Mouse (Mus musculus): ENCODE data around the gene B9d2. TPM values are rescaled to one million over a fixed set of nuclear protein-coding genes. Genes with fewer than 3 reads are reported as not detected.

The B9d2 gene
- polyA plus RNA-seq, 1 experiment from 2014 or later, result 38.3 TPM

- Histone ChIP-seq H3K9ac (replicated peaks; ENCODE audit: low read depth, low read length) (peak overlapping the region; percentile 30; the same call in 1 of the 2 replicates), H3K4me1 (ENCODE audit: control insufficient read depth, insufficient read depth, low read length) (peaks cover 13% of the 10 kb centered on the region), H3K4me3 (ENCODE audit: low read depth, low read length) (peak overlapping the region; percentile 37), H3K27ac (ENCODE audit: low read depth, low read length) (no peak overlapping the region), H3K27me3 (ENCODE audit: control insufficient read depth, insufficient read depth, low read length) (peaks cover 47% of the 10 kb centered on the region), H3K36me3 (ENCODE audit: control insufficient read depth, insufficient read depth, low read length) (no peaks in the 10 kb centered on the region), H3K4me2 (ENCODE audit: low read depth, low read length) (peak overlapping the region; percentile 52), H3K9me3 (ENCODE audit: control insufficient read depth, low read length) (no peaks in the 10 kb centered on the region)
- 0 out of 2 replicates have a peak, but pooled peaks have one; percentile 21 for ATAC-seq (ENCODE audit: low read depth)
- WGBS, result under 1% methylated on average over 47 of the region's 52 CpGs
Observed at GRCm38 (mm10) chr7:25688810-25689586, 8.4 kb downstream of the B9d2 start.

GRCm38 (mm10) chr7:25689603-25690021 is 9.0 kb downstream of the B9d2 start:
- WGBS, result 8% methylated on average over 12 of the region's 12 CpGs
- H3K27ac ChIP-seq (ENCODE audit: low read depth, low read length), result no peak overlapping the region
- no peaks in the 10 kb centered on the region for H3K36me3 ChIP-seq (ENCODE audit: control insufficient read depth, insufficient read depth, low read length)

GRCm38 (mm10) chr7:25690051-25690450 is 9.5 kb downstream of the B9d2 start:
- ATAC-seq (ENCODE audit: low read depth), result no peak
- H3K4me3 ChIP-seq (ENCODE audit: low read depth, low read length), result no peak overlapping the region
- H3K36me3 ChIP-seq (ENCODE audit: control insufficient read depth, insufficient read depth, low read length), result no peaks in the 10 kb centered on the region
- H3K9ac ChIP-seq (replicated peaks; ENCODE audit: low read depth, low read length), result no peak overlapping the region
- no peak overlapping the region for H3K27ac ChIP-seq (ENCODE audit: low read depth, low read length)
- no peaks in the 10 kb centered on the region for H3K9me3 ChIP-seq (ENCODE audit: control insufficient read depth, low read length)
- 26% methylated on average over 5 of the region's 5 CpGs for WGBS
- H3K4me1 ChIP-seq (ENCODE audit: control insufficient read depth, insufficient read depth, low read length), result peaks cover 13% of the 10 kb centered on the region
- H3K27me3 ChIP-seq (ENCODE audit: control insufficient read depth, insufficient read depth, low read length), result peaks cover 47% of the 10 kb centered on the region
- no peak overlapping the region for H3K4me2 ChIP-seq (ENCODE audit: low read depth, low read length)

More at GRCm38 (mm10) chr7:25689603-25690021, 9.0 kb downstream of the B9d2 start:
- H3K4me3 ChIP-seq (ENCODE audit: low read depth, low read length), result peak overlapping the region; percentile 37
- H3K9ac ChIP-seq (replicated peaks; ENCODE audit: low read depth, low read length), result peak overlapping the region; percentile 30; the same call in 1 of the 2 replicates
- no peak for ATAC-seq (ENCODE audit: low read depth)
- peaks cover 13% of the 10 kb centered on the region for H3K4me1 ChIP-seq (ENCODE audit: control insufficient read depth, insufficient read depth, low read length)
- H3K9me3 ChIP-seq (ENCODE audit: control insufficient read depth, low read length), result no peaks in the 10 kb centered on the region
- peaks cover 47% of the 10 kb centered on the region for H3K27me3 ChIP-seq (ENCODE audit: control insufficient read depth, insufficient read depth, low read length)
- H3K4me2 ChIP-seq (ENCODE audit: low read depth, low read length), result peak overlapping the region; percentile 52

GRCm38 (mm10) chr7:25694104-25694503 is 13.5 kb downstream of the B9d2 start:
- no peak overlapping the region for H3K4me2 ChIP-seq (ENCODE audit: low read depth, low read length)
- H3K9me3 ChIP-seq (ENCODE audit: control insufficient read depth, low read length), result no peaks in the 10 kb centered on the region
- no peak overlapping the region for H3K4me3 ChIP-seq (ENCODE audit: low read depth, low read length)
- WGBS, result 27% methylated on average over 8 of the region's 8 CpGs
- peak; percentile 44; the same call in 1 of the 2 replicates for ATAC-seq (ENCODE audit: low read depth)
- H3K4me1 ChIP-seq (ENCODE audit: control insufficient read depth, insufficient read depth, low read length), result 0 out of 2 replicates have a peak, but pooled peaks cover 2% of the 10 kb centered on the region
- peaks cover 13% of the 10 kb centered on the region for H3K27me3 ChIP-seq (ENCODE audit: control insufficient read depth, insufficient read depth, low read length)
- no peak overlapping the region for H3K9ac ChIP-seq (replicated peaks; ENCODE audit: low read depth, low read length)
- no peaks in the 10 kb centered on the region for H3K36me3 ChIP-seq (ENCODE audit: control insufficient read depth, insufficient read depth, low read length)
- no peak overlapping the region for H3K27ac ChIP-seq (ENCODE audit: low read depth, low read length)

GRCm38 (mm10) chr7:25699851-25700250 is 19.3 kb downstream of the B9d2 start:
- H3K36me3 ChIP-seq (ENCODE audit: control insufficient read depth, insufficient read depth, low read length), result no peaks in the 10 kb centered on the region

GRCm38 (mm10) chr7:25700732-25701131 is 20.2 kb downstream of the B9d2 start:
- no peak for ATAC-seq (ENCODE audit: low read depth)
- Histone ChIP-seq H3K4me1 (ENCODE audit: control insufficient read depth, insufficient read depth, low read length) (no peaks in the 10 kb centered on the region), H3K27ac (ENCODE audit: low read depth, low read length) (no peak overlapping the region), H3K9ac (replicated peaks; ENCODE audit: low read depth, low read length) (no peak overlapping the region), H3K9me3 (ENCODE audit: control insufficient read depth, low read length) (no peaks in the 10 kb centered on the region), H3K4me2 (ENCODE audit: low read depth, low read length) (no peak overlapping the region), H3K36me3 (ENCODE audit: control insufficient read depth, insufficient read depth, low read length) (no peaks in the 10 kb centered on the region), H3K27me3 (ENCODE audit: control insufficient read depth, insufficient read depth, low read length) (no peaks in the 10 kb centered on the region), H3K4me3 (ENCODE audit: low read depth, low read length) (no peak overlapping the region)
- WGBS, result 77% methylated on average over 12 of the region's 12 CpGs

More at GRCm38 (mm10) chr7:25699851-25700250, 19.3 kb downstream of the B9d2 start:
- no peaks in the 10 kb centered on the region for H3K27me3 ChIP-seq (ENCODE audit: control insufficient read depth, insufficient read depth, low read length)
- 55% methylated on average over 13 of the region's 13 CpGs for WGBS
- H3K27ac ChIP-seq (ENCODE audit: low read depth, low read length), result no peak overlapping the region
- no peaks in the 10 kb centered on the region for H3K4me1 ChIP-seq (ENCODE audit: control insufficient read depth, insufficient read depth, low read length)
- H3K9ac ChIP-seq (replicated peaks; ENCODE audit: low read depth, low read length), result no peak overlapping the region
- H3K4me3 ChIP-seq (ENCODE audit: low read depth, low read length), result no peak overlapping the region
- ATAC-seq (ENCODE audit: low read depth), result no peak
- no peak overlapping the region for H3K4me2 ChIP-seq (ENCODE audit: low read depth, low read length)
- no peaks in the 10 kb centered on the region for H3K9me3 ChIP-seq (ENCODE audit: control insufficient read depth, low read length)

- H3K27ac ChIP-seq (ENCODE audit: low read depth, low read length), result no peak overlapping the region
- H3K4me1 ChIP-seq (ENCODE audit: control insufficient read depth, insufficient read depth, low read length), result no peaks in the 10 kb centered on the region
- no peaks in the 10 kb centered on the region for H3K9me3 ChIP-seq (ENCODE audit: control insufficient read depth, low read length)
- WGBS, result 96% methylated on average over 2 of the region's 2 CpGs
- no peak overlapping the region for H3K4me3 ChIP-seq (ENCODE audit: low read depth, low read length)
- no peaks in the 10 kb centered on the region for H3K27me3 ChIP-seq (ENCODE audit: control insufficient read depth, insufficient read depth, low read length)
- no peak overlapping the region for H3K4me2 ChIP-seq (ENCODE audit: low read depth, low read length)
- no peak for ATAC-seq (ENCODE audit: low read depth)
- H3K9ac ChIP-seq (replicated peaks; ENCODE audit: low read depth, low read length), result no peak overlapping the region
- no peaks in the 10 kb centered on the region for H3K36me3 ChIP-seq (ENCODE audit: control insufficient read depth, insufficient read depth, low read length)
Observed at GRCm38 (mm10) chr7:25702350-25702749, 21.8 kb downstream of the B9d2 start.

- Histone ChIP-seq H3K27ac (ENCODE audit: low read depth, low read length) (no peak overlapping the region), H3K4me1 (ENCODE audit: control insufficient read depth, insufficient read depth, low read length) (no peaks in the 10 kb centered on the region), H3K9me3 (ENCODE audit: control insufficient read depth, low read length) (no peaks in the 10 kb centered on the region), H3K36me3 (ENCODE audit: control insufficient read depth, insufficient read depth, low read length) (no peaks in the 10 kb centered on the region), H3K4me3 (ENCODE audit: low read depth, low read length) (no peak overlapping the region; the same call in 1 of the 2 replicates), H3K27me3 (ENCODE audit: control insufficient read depth, insufficient read depth, low read length) (no peaks in the 10 kb centered on the region), H3K9ac (replicated peaks; ENCODE audit: low read depth, low read length) (no peak overlapping the region), H3K4me2 (ENCODE audit: low read depth, low read length) (peak overlapping the region; percentile 57)
- 17% methylated on average over 10 of the region's 10 CpGs for WGBS
- ATAC-seq (ENCODE audit: low read depth), result 0 out of 2 replicates have a peak, but pooled peaks have one; percentile 25
Observed at GRCm38 (mm10) chr7:25703793-25704494, 23.4 kb downstream of the B9d2 start.

All from neural tube, embryonic 14.5 days (tissue).